ENCODE assay signal across 13 mouse cellular contexts in genomic region chr16:24860445-24860844, GRCm38 (mm10).
DNase-seq lines count a peak whose midpoint lies in the region; ATAC-seq and TF ChIP-seq lines count a peak whose summit lies in the region.
"Had no signal": no experiment of that assay in that cellular context is flagged by ENCODE, and none has a peak within 500 bp of the region (broad histone marks: within the 10 kb centered on the region; RNA-seq: fewer than 3 reads in every experiment).

No protein-coding gene starts in this region.

- H3K4me3 ChIP-seq in cerebellum, adult 2 months (replicated peaks; ENCODE audit: insufficient read depth, low read depth, low read length) = no peak overlapping the region
- H3K4me3 ChIP-seq: heart, embryonic 12.5 days; kidney, embryonic 15.5 days; left cerebral cortex, adult 2 months; limb, embryonic 15.5 days had no signal

- TF ChIP-seq CTCF in cerebellum, adult 2 months (IDR thresholded peaks at IDR 0.05; ENCODE audit: borderline replicate concordance, insufficient read depth, low read depth, low read length) = no peak

- peak; percentile 45; the same call in 1 of the 2 replicates for ATAC-seq in monocyte, adult 5-6 weeks (replicated peaks; ENCODE audit: insufficient number of reproducible peaks, low FRiP score, low TSS enrichment, poor library complexity, severe bottlenecking)

- no peaks in the 10 kb centered on the region for H3K27me3 ChIP-seq in cerebellum, adult 2 months (ENCODE audit: control insufficient read depth, insufficient read depth, low read length)
- H3K27me3 ChIP-seq: heart, embryonic 12.5 days; kidney, embryonic 15.5 days; limb, embryonic 15.5 days had no signal

- H3K4me1 ChIP-seq in cerebellum, adult 2 months (ENCODE audit: control insufficient read depth, insufficient read depth, low read length) = peaks cover 7% of the 10 kb centered on the region
- H3K4me1 ChIP-seq: heart, embryonic 12.5 days; kidney, embryonic 15.5 days; limb, embryonic 15.5 days had no signal

- peak; percentile 9 to 13 for DNase-seq in spleen, adult 18-20 months
- DNase-seq in spleen, postnatal 14 days (ENCODE audit: low spot score in 2 of 2) = no peak
- peak; percentile 37 to 71 for DNase-seq in cerebellum, adult 2 months
- no peak for DNase-seq in right cerebral cortex, postnatal 4 days
- no peak for DNase-seq in adrenal gland, adult 18-20 months (ENCODE audit: low spot score in 2 of 2)
- no peak for DNase-seq in liver
- DNase-seq: embryo, embryonic 11 days; lung, postnatal 10 days had no signal

- no peak for TF ChIP-seq POLR2A in cerebellum, adult 2 months (IDR thresholded peaks at IDR 0.05; ENCODE audit: borderline replicate concordance, insufficient read depth, low read length)

- H3K27ac ChIP-seq in cerebellum, adult 2 months (ENCODE audit: insufficient read depth, low read length) = no peak overlapping the region
- H3K27ac ChIP-seq: kidney, embryonic 15.5 days; left cerebral cortex, adult 2 months; limb, embryonic 15.5 days had no signal

- WGBS in cerebellum, adult 2 months = 20% methylated on average over 7 of the region's 7 CpGs

Comparison
In these comparisons a context has a peak if more than half of its experiments do, and no peak if none do; other contexts are left out.
1. DNase-seq: peak in spleen, adult 18-20 months (2 of 2) and cerebellum, adult 2 months (2 of 2); none in spleen, postnatal 14 days (0 of 2), right cerebral cortex, postnatal 4 days (single experiment), adrenal gland, adult 18-20 months (0 of 2) and liver (single experiment).